Mouse (Mus musculus): ENCODE measurements around the gene Ptger2.
"Not testable (repeated sequence)": the region's sequence is repeated elsewhere in the genome, so short reads cannot be mapped to it uniquely, and the experiment has no call there.

Ptger2 gene

GRCm38 (mm10) chr14:44987674-44988355 is at the start of gene Ptger2:
Ptger2 (plus strand) TSS chr14:44988195.
- DNase-seq (ENCODE audit: low spot score in 2 of 2): not testable (repeated sequence)

- DNase-seq (ENCODE audit: low spot score in 2 of 2): no peak
Measured at GRCm38 (mm10) chr14:44960746-44961145, 27.2 kb upstream of the Ptger2 start.

- DNase-seq (ENCODE audit: low spot score in 2 of 2): peak; percentile 35 to 70
Measured at GRCm38 (mm10) chr14:44977278-44977677, 10.7 kb upstream of the Ptger2 start.

GRCm38 (mm10) chr14:44979887-44980286 is 8.1 kb upstream of the Ptger2 start:
- peak in 1 of 2 experiments; percentile 10 for DNase-seq (ENCODE audit: low spot score in 2 of 2)

GRCm38 (mm10) chr14:44981490-44981889 is 6.5 kb upstream of the Ptger2 start:
- DNase-seq (ENCODE audit: low spot score in 2 of 2): peak in 1 of 2 experiments; percentile 44

GRCm38 (mm10) chr14:44984106-44984505 is 3.9 kb upstream of the Ptger2 start:
- DNase-seq (ENCODE audit: low spot score in 2 of 2): no peak

GRCm38 (mm10) chr14:44986248-44986647 is 1.7 kb upstream of the Ptger2 start:
- DNase-seq (ENCODE audit: low spot score in 2 of 2): no peak

- DNase-seq (ENCODE audit: low spot score in 2 of 2): peak; percentile 63 to 68
Measured at GRCm38 (mm10) chr14:44988456-44989016, 541 bp downstream of the Ptger2 start.

GRCm38 (mm10) chr14:44989017-44989721 is 1.2 kb downstream of the Ptger2 start:
- peak in 1 of 2 experiments; percentile 15 for DNase-seq (ENCODE audit: low spot score in 2 of 2)

GRCm38 (mm10) chr14:44989751-44990150 is 1.8 kb downstream of the Ptger2 start:
- DNase-seq (ENCODE audit: low spot score in 2 of 2): peak in 1 of 2 experiments; percentile 4

- no peak for DNase-seq (ENCODE audit: low spot score in 2 of 2)
Measured at GRCm38 (mm10) chr14:44994337-44994736, 6.3 kb downstream of the Ptger2 start.

- no peak for DNase-seq (ENCODE audit: low spot score in 2 of 2)
Measured at GRCm38 (mm10) chr14:45000086-45000769, 12.2 kb downstream of the Ptger2 start.

GRCm38 (mm10) chr14:45005698-45006283 is 17.8 kb downstream of the Ptger2 start:
- no peak for DNase-seq (ENCODE audit: low spot score in 2 of 2)

- no peak for DNase-seq (ENCODE audit: low spot score in 2 of 2)
Measured at GRCm38 (mm10) chr14:45009242-45009641, 21.2 kb downstream of the Ptger2 start.

GRCm38 (mm10) chr14:45011260-45011659 is 23.3 kb downstream of the Ptger2 start:
- DNase-seq (ENCODE audit: low spot score in 2 of 2): no peak

GRCm38 (mm10) chr14:45011671-45012070 is 23.7 kb downstream of the Ptger2 start:
- no peak for DNase-seq (ENCODE audit: low spot score in 2 of 2)

- DNase-seq (ENCODE audit: low spot score in 2 of 2): no peak
Measured at GRCm38 (mm10) chr14:45021551-45021950, 33.6 kb downstream of the Ptger2 start.

GRCm38 (mm10) chr14:45034293-45034692 is 46.3 kb downstream of the Ptger2 start:
- DNase-seq (ENCODE audit: low spot score in 2 of 2): no peak

- DNase-seq (ENCODE audit: low spot score in 2 of 2): no peak
Measured at GRCm38 (mm10) chr14:45036579-45036978, 48.6 kb downstream of the Ptger2 start.

GRCm38 (mm10) chr14:45038052-45038451 is 50.1 kb downstream of the Ptger2 start:
- DNase-seq (ENCODE audit: low spot score in 2 of 2): no peak

GRCm38 (mm10) chr14:45040851-45041475 is 53.0 kb downstream of the Ptger2 start:
- DNase-seq (ENCODE audit: low spot score in 2 of 2): no peak

All from thymus, postnatal 10 days (tissue).